Mouse (Mus musculus) Patski (cell line): Measurements from ENCODE around the gene Rapgef4. TPM values are rescaled to one million over a fixed set of nuclear protein-coding genes. Genes with fewer than 3 reads are reported as not detected.
A peak's percentile ranks its signal among the peaks of the same experiment; 100 is the strongest.
"Not testable (repeated sequence)": the region's sequence is repeated elsewhere in the genome, so short reads cannot be mapped to it uniquely, and the experiment has no call there.

ENCODE experiments used
- ATAC-seq: fragments of 100-300 bp; one replicate; pipeline ENCODE4 v1.8.0; 2021
- CTCF ChIA-PET: fragments of 350-600 bp; sonication (Branson Sonifier 250); formaldehyde crosslinking; loops from one replicate; lab custom pipeline; 2022; ENCODE audit warnings: inconsistent platforms; lab: Charles Lee
- POLR2A ChIA-PET: fragments of 350-600 bp; sonication (Branson Sonifier 250); formaldehyde crosslinking; loops from one replicate; lab custom pipeline; 2022; ENCODE audit warnings: antibody characterized with exemption, inconsistent platforms; lab: Charles Lee
- DNase-seq: peaks from one replicate; pipeline ENCODE4 v3.0.0-alpha.2; 2011; ENCODE audit warnings: low read depth, low spot score
- H3K27me3 ChIP-seq: fragments of 371-371 bp; one replicate; pipeline ENCODE4 v1.5.1; 2021
- CTCF ChIP-seq: fragments of 100-300 bp; IDR thresholded peaks from one replicate; pipeline ENCODE4 v1.5.1; 2021
- in situ Hi-C: fragments of 300-500 bp; cut with MboI; formaldehyde crosslinking; loops from 3 replicates; pipeline ENCODE4 v1.11.1; 2018; ENCODE audit warnings: low pct_unique_long_range_greater_than_20kb, mixed read lengths
- polyA plus RNA-seq: library from polyadenylated mRNA; unstranded; gene quantifications from one replicate; pipeline ENCODE4 v1.2.3, GENCODE M21; 2021

The Rapgef4 gene
- polyA plus RNA-seq, 1 experiment from 2014 or later: 0.23 TPM

GRCm38 (mm10) chr2:72056081-72056874 lies 75.2 kb downstream of the Rapgef4 start:
- TF ChIP-seq CTCF: no peak
- ChIA-PET CTCF (interaction anchor here (0.6 to 1.4 kb wide), 4 partner anchors 8 to 272 kb away, joined by 3 to 5 read pairs (median 3); no protein-coding TSS in a partner anchor), POLR2A (no interaction called here)
- DNase-seq: no peak
- ATAC-seq: no peak
- in situ Hi-C loops: no loop called here
- no peaks in the 10 kb centered on the region for H3K27me3 ChIP-seq

- CTCF ChIA-PET: interaction anchor here (0.9 to 2.5 kb wide), 2 partner anchors 11 to 15 kb away, joined by 3 to 6 read pairs; no protein-coding TSS in a partner anchor
- in situ Hi-C loops: no loop called here
- no peak for TF ChIP-seq CTCF
Measured at GRCm38 (mm10) chr2:72062931-72063330, 81.9 kb downstream of the Rapgef4 start.

GRCm38 (mm10) chr2:72068505-72068904 lies 87.5 kb downstream of the Rapgef4 start:
- POLR2A ChIA-PET: interaction anchor here (0.5 kb wide), 1 partner anchor 13 kb away, joined by 3 read pairs; no protein-coding TSS in a partner anchor
- in situ Hi-C loops: no loop called here
- TF ChIP-seq CTCF: no peak
- CTCF ChIA-PET: interaction anchor here (0.7 kb wide), 1 partner anchor 18 kb away, joined by 3 read pairs; no protein-coding TSS in a partner anchor
- ATAC-seq: no peak
- H3K27me3 ChIP-seq: peaks cover 14% of the 10 kb centered on the region
- DNase-seq: no peak

More at GRCm38 (mm10) chr2:72062931-72063330, 81.9 kb downstream of the Rapgef4 start:
- peaks cover 11% of the 10 kb centered on the region for H3K27me3 ChIP-seq
- POLR2A ChIA-PET: interaction anchor here (0.7 kb wide), 1 partner anchor 321 kb away, joined by 3 read pairs; no protein-coding TSS in a partner anchor
- no peak for DNase-seq
- ATAC-seq: no peak

GRCm38 (mm10) chr2:72070086-72070485 lies 89.0 kb downstream of the Rapgef4 start:
- peaks cover 14% of the 10 kb centered on the region for H3K27me3 ChIP-seq
- DNase-seq: no peak
- no peak for TF ChIP-seq CTCF
- CTCF ChIA-PET: no interaction called here
- in situ Hi-C loops: no loop called here
- POLR2A ChIA-PET: no interaction called here
- no peak for ATAC-seq

GRCm38 (mm10) chr2:72073121-72073520 lies 92.1 kb downstream of the Rapgef4 start:
- CTCF ChIA-PET: interaction anchor here (2.5 kb wide), 1 partner anchor 9 kb away, joined by 5 read pairs; no protein-coding TSS in a partner anchor
- in situ Hi-C loops, H3K27me3 ChIP-seq, DNase-seq, ATAC-seq: not testable (repeated sequence)
- POLR2A ChIA-PET: interaction anchor here (0.6 to 0.7 kb wide), 2 partner anchors 24 to 84 kb away, joined by 3 to 5 read pairs; no protein-coding TSS in a partner anchor

- ChIA-PET POLR2A (no interaction called here), CTCF (interaction anchor here (1.0 kb wide), 2 partner anchors 9 kb away, joined by 3 read pairs; no protein-coding TSS in a partner anchor)
- DNase-seq (no peak), ATAC-seq (no peak)
- H3K27me3 ChIP-seq: no peaks in the 10 kb centered on the region
- TF ChIP-seq CTCF: no peak
- in situ Hi-C loops: no loop called here
Measured at GRCm38 (mm10) chr2:72074999-72075561, 94.0 kb downstream of the Rapgef4 start.

- DNase-seq (no peak), ATAC-seq (no peak)
- TF ChIP-seq CTCF: no peak
- H3K27me3 ChIP-seq: no peaks in the 10 kb centered on the region
- CTCF ChIA-PET: interaction anchor here (1.2 to 1.3 kb wide), 2 partner anchors 14 to 22 kb away, joined by 3 read pairs; no protein-coding TSS in a partner anchor
- POLR2A ChIA-PET: no interaction called here
- in situ Hi-C loops: no loop called here
Measured at GRCm38 (mm10) chr2:72077490-72078139, 96.6 kb downstream of the Rapgef4 start.

- DNase-seq (peak; percentile 55), ATAC-seq (peak; percentile 79)
- CTCF ChIA-PET: interaction anchor here (1.0 to 1.3 kb wide), 2 partner anchors 10 to 15 kb away, joined by 3 read pairs; no protein-coding TSS in a partner anchor
- in situ Hi-C loops: no loop called here
- POLR2A ChIA-PET: no interaction called here
- TF ChIP-seq CTCF: no peak
- H3K27me3 ChIP-seq: no peaks in the 10 kb centered on the region
Measured at GRCm38 (mm10) chr2:72078140-72078521, 97.1 kb downstream of the Rapgef4 start.

GRCm38 (mm10) chr2:72079110-72079509 lies 98.1 kb downstream of the Rapgef4 start:
- ChIA-PET CTCF (interaction anchor here (1.0 kb wide), 1 partner anchor 9 kb away, joined by 3 read pairs; no protein-coding TSS in a partner anchor), POLR2A (no interaction called here)
- in situ Hi-C loops: no loop called here
- TF ChIP-seq CTCF: no peak
- ATAC-seq (no peak), DNase-seq (no peak)
- H3K27me3 ChIP-seq: no peaks in the 10 kb centered on the region

GRCm38 (mm10) chr2:72082846-72083245 lies 101.8 kb downstream of the Rapgef4 start:
- ChIA-PET CTCF (interaction anchor here (0.7 to 1.5 kb wide), 5 partner anchors 8 to 80 kb away, joined by 3 to 5 read pairs (median 3); no protein-coding TSS in a partner anchor), POLR2A (no interaction called here)
- DNase-seq: no peak
- no peak for ATAC-seq
- H3K27me3 ChIP-seq: peaks cover 4% of the 10 kb centered on the region
- TF ChIP-seq CTCF: no peak
- in situ Hi-C loops: no loop called here
